Mouse (Mus musculus) testis, adult 2 months (tissue): ENCODE data around the gene Sin3b.

Experiments
- CTCF ChIP-seq: fragments of 200-500 bp; IDR thresholded peaks from 2 replicates; pipeline ENCODE4 v1.5.1; 2012; ENCODE audit warnings: low read depth, mild to moderate bottlenecking, inconsistent platforms, low read length, moderate library complexity; ENCODE audit not compliant: control insufficient read depth, insufficient read depth, insufficient replicate concordance
- POLR2A ChIP-seq: fragments of 200-500 bp; IDR thresholded peaks from 2 replicates; pipeline ENCODE4 v1.6.1; 2012; ENCODE audit warnings: low read depth, mild to moderate bottlenecking, inconsistent platforms, low read length, moderate library complexity; ENCODE audit not compliant: control insufficient read depth

GRCm38 (mm10) chr8:72752289-72752688, 29.2 kb downstream of the Sin3b start:
- TF ChIP-seq CTCF, result no peak
- TF ChIP-seq POLR2A, result no peak
